Mouse (Mus musculus) c-Kit-positive CD71-positive TER-119-positive erythroid progenitor cells, embryonic 14.5 days (primary cell): ENCODE data around the gene Calhm6.

ENCODE experiments used
- DNase-seq: peaks from one replicate; pipeline ENCODE4 v3.0.0-alpha.2; 2013; ENCODE audit warnings: low spot score

Calhm6 gene

DNA sequence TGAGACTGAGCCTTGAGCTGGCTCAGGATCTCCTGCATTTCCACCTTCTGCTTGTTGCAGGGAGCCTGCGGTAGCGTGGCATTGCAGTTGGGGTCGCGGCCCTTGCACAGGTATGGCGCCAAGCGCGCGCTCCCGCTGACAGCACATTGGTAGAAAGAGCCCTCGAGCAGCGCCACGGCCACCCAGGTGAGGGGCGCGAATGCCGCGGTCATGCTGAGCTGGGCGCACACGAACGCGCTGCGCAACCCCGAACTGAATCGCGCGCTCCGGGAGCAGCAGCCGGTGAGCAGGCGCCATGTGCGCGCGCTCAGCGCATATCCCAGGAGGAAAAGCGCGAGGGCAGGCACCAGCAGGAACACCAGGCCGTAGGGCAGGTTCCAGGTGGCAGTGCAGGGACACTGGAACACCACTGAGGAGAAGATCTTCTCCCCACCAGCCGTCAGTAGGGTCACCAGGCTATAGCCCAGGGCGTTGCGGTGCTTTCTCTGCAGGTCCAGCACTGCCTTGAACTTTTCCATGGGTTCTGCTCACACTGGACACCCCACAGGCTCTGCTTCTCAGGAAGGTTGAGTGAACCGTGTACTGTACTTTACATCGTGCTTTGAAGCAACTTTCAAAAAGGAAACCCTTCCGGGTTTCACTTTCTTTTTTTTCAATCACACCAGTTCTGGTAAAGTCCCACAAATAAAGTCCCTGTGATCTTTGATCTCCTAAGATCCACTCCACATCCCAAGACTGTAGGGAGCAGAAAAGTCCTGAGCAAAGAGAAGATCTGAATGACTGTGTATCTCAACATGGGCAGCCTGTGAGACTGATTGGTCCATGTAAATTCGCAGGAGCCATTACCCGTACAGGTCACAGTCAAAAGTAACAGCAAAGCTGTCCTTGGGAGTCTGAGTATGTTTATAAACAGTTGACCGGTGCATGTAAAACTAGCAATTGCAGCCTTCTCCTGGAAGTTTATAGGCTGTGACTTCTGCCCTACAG is at the start of gene Calhm6:
Gene Calhm6, minus strand, starts transcription at position 593 of the 987 bp plus-strand sequence.
- no peak for DNase-seq

DNA sequence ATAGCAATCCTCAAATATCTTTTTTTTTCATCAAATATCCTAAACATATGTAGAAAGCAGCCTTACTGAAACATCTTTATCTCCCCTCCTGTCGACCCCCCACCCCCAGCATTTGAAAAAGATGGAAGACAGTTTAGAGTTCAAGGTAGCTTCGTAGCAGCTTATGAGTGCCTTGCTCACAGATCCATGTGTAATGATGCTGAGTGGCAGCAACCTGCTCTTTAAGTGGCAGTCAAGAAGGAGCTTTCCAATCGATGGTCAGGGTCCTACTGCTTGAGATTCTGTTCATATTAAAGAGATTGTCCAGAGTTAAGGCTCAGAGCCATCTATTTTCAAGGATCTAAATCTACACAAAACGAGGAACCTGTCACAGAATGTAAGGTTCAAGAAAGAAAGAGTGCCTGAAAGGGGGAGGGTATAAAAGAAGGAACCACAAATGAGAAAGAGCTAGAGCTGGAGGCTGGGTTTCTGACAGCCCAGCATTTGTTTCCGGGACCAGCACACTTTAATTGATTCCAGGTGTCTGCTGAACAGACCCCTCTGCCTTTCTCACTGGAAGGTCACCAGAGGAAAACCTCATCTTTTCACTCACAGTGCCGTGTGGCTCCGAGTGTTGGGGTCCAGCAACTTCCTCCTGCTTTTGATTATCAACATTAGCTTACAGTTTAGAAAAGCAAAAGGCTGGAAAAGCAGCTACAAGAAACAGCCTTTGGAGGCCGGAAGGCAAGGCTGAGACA is 48.3 kb upstream of the Calhm6 start:
- DNase-seq: no peak

DNA sequence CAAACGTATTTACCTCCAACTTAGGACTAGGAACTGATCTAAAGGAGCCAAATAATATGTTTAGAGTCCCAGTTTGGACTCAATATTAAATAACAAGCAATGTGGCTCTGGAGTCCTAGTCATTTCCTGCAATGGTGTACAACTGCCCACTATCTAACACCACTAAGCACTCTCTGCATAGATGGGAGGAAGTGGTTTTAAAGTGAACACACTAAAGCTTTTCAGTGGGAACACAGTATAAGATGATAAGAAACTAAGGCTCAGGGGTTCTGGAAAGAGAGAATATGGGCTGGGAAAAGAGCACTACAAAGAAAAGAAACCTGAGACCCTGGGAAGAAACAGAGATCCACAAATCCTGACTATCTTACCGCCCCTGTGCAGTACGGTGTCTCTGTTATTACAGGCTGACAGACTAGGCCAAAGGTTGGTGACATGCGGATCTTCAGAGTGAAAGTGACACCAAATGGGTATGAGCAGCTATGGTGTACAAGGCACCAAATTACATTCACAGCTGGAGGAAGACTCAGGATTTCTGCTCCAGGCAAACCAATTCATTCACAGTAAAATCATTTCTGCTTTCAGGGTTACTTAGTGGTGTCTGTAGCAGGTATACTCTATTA is 45.0 kb upstream of the Calhm6 start:
- no peak for DNase-seq

DNA sequence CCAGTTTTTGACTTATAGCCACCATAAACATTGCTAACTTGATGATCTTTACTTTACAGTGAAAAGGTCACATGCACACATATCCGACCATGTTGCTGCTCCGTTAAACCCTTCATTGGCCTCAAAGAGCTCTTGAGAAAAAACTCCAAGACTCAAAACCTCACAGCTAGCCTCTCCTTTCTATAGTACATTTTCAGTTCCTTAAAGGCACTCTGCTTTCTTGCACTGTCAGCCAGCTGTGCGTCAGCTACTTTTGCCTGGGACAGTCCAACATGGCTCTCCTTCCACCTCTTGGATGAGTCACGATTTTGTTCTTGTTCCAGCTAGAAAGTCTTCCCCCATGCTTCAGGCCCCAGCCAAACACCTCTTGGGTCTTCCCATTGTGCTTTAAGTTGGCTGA is 43.9 kb upstream of the Calhm6 start:
- no peak for DNase-seq

DNA sequence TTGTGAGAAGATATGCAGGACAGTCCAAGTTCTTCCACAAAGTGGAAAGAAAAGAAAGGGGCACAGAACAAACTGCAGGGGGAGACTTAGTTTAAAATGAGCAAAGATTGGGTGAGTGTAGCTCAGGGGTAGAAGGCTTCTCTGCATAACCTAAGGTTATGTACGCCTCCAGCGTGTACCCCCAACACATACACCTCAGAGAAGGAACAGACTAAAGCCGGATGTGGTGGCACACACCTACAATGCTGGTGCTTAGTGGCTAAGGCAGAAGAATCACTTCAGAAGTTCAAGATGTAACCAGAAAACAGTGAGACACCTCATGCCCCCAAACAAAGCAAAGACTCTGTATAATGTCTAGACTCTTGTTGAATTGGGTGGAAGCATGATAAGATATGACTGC is 43.4 kb upstream of the Calhm6 start:
- no peak for DNase-seq

DNA sequence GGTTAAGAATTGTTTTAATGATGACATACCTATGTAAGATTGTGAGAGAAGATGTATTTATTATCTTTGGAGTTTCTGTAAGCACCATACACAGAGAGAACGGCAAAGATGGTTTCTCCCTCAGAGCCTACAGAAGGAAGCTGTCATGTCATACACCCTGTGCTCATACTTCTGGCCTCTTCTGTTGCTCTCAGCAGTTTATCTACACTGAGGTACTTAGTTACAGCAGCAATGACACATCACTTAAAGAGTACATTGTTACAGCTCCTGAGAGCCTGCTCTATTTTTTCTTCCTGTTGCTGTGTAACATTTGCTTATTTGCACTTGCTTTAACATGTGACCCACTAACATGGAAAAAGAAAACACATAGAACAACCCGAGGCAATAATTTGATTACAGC is 39.2 kb upstream of the Calhm6 start:
- DNase-seq: no peak

DNA sequence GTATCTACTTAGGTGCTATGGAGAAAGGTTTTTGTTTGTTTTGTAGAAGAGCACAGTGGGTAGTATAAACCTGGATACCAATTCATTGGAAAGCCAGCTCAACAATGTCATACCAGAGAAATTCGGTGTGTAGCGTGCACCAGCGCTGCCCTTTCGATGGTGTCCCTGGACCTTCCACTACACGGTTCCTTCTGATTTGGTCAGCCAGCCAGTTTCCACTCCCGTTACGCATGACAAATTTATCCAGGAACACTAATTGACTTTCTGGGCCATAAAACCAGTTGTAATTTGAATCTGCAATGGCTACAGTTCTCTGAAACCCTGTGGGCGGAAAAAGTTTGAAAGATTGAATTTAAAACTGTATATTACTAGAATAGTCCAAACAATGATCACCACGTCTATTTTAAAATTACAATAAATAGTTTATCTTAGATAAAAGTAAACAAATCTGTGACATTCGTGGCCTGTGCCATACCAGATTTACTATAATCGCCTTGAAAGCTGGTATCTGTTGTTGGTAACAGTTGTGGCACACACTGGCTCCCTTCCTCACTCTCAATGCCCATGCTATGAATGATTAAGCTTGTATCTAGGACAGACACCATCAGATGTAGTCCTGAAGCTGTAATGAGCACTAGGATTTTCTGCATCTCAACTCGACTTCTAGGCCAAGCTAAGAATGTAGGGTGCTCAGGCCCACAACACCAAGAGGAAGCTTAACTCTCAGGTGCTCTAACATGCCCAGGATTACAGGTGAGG is 28.2 kb upstream of the Calhm6 start:
- DNase-seq: no peak

DNA sequence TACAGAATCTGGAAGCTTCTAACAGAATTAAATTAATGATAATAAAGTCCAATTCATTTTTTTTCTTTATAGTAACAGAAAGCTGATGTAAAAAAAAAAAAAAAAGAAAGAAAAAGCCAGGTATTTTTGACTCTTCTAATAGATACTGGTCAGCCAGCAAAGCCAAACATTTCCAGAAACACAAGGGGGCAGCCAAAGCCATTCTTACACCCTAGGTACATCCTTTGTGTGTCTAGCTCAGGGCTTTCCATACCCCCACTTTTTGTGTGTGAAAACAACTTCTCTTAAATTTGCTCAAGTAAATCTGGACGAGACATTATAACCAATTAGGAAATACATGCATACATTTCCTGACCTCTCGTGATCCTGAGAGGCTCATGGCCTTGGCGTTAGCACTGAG is 24.0 kb upstream of the Calhm6 start:
- no peak for DNase-seq

DNA sequence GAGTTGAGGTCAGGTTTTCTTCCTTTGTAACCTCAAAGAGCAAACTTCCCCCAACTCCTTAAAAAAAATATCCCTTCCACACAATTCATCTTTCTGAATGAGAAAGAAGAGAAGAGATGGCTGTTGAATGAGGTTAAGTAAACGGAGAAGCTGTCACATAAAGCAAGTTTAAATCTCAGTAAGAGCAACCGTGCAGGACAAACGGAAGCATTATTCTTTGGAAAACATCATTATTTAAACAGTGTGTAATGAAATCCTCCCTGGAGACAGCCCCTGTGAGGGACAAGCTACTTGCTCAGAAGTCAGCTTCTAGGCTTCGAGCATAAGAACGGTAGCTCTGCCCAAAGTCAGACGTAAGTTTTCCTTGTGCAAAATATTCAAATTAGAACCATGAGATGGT is 22.7 kb upstream of the Calhm6 start:
- no peak for DNase-seq

DNA sequence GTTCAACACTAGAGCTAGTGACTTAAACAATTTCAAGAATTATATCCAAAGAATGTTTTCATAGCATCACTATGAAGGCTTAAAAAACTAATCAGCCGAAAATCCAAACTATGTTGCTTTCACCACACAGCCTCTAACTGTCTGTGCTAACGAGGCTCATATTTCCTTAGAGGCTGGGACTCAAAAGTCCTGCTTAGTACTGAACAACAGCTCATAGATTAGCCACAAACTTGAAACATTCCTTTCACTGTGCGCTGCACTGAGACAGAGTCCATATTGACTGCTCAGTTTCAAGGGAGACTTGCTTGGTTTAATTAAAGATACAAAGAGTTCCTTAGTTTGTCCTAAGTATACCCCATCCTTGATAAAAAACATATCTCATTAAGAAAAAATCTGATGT is 22.0 kb upstream of the Calhm6 start:
- no peak for DNase-seq

DNA sequence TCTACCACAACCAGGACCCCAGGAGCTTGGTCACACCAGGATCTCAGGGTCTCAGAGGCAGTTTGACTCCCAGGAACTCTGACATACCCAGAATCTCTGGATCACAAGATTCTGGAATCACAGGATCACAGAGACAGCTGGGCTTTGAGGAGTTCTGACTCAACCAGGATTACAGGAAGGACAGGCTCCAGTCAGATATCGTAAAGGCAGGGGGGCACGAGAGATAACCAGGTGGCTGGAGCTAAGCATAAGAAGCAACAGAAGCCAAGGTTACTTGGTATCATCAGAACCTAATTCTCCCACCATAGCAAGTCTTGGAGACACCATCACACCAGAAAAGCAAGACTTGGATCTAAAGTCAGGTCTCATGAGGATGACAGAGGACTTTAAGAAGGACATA is 13.9 kb upstream of the Calhm6 start:
- no peak for DNase-seq

DNA sequence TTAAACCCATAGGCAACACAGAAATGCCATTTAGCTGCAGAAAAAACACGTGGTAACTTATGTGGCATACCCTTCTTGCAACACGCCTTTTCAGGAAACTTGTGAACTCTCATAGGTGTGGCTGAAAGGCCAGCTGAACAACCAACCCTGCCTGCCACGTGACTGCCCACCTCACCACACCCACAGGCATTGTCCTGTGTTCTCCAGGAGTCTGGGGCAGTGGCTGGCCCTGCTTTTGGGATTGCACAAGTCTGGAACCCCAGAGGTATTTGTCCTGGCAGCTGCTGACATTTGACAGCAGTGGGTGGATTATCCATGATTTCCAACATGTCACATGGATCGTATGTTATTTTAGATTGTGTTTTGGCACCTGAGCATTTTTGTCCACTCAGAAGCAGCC is 12.0 kb upstream of the Calhm6 start:
- DNase-seq: no peak

DNA sequence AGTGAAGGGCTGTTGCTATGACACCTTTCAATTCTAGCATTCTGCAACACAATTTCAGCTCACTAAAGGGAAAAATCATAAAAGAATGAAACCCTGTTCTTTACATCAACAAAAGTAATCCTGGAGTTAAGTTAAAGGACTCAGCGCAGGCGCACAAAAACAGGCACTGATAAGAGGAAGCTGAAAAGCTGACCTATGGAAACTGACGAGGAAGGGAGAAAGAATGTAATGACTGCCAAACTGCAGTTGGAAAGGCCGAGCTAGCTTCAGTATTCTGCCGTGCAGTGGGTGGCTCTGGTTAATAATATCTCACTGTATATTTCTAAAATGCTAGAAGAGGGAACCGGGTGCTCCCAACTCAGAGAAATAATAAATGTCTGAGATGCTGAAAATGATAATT is 10.2 kb upstream of the Calhm6 start:
- DNase-seq: no peak

DNA sequence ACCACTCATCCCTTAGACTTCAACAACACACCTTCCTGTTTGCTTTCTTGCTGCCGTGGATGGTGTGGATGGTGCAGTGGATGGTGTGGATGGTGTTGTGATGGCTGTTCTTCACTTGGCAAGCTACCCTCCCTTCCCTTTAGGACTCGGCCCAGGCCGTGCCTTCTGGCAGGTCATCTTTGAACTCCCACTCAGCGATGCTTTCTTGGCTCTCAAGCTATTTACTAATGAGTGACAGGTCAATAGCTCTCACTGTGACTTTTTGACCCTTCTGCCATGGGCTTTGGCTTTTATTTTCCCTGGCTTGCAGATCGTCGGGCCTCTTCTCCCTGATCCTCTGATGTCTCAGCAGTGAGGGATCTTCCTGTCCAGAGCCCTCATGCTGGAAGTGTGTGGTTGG is 8.6 kb upstream of the Calhm6 start:
- no peak for DNase-seq

DNA sequence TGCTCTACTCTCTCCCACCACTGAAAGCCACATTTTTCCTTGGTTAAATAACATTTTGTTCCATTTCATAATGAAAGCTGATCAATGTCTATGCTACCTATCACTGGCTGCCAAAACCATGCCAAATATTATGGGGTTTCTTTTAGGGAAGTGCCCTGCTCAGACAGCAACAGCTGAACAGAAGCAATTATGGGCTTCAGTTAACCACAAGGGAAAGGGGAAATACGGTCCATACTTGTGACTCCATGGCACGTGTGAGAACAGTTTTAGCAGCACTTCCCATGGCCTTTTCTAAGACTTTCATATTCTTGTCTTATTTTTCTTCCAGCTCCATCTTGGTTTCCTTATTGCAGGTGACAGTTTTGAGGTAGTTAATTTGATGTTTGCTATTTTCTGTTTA is 3.6 kb upstream of the Calhm6 start:
- no peak for DNase-seq

DNA sequence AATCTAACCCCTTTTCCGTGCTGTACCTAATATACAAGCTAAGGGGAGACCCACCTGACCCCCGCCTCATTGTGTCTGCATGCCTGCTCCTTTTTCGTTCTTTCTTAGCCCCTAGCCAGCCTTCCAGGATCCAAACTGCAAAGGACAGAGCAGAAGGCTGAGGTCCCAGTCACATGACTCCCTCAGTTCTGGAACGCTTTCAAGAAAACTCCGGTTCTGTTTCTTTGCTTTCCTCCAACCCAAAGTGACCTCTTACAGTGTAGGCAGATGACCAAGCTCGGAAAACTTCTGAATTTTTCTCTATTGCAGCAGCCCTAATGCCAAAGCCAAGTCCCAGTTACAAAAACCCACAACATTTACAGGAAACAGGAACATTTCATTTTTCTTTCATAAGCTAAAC is 607 bp upstream of the Calhm6 start:
- no peak for DNase-seq

DNA sequence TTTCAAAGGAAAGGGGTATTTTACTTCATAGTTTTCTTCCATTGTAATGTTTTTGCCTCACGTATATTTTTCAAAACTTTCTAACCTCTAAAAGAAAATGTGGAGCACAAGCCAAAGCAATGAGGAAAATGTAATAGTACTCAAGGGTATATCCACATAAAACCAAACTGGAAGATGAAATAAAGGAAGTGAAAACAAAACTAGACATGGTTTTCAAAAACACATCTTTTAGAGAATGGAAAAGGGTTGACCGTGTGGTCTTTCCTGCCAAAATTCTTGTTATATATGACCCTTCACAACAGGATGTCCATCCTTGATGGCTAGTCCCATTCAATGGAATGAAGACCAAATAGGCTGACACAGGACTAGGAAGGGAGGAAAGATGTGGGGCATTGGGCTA is 9.4 kb downstream of the Calhm6 start:
- DNase-seq: no peak

DNA sequence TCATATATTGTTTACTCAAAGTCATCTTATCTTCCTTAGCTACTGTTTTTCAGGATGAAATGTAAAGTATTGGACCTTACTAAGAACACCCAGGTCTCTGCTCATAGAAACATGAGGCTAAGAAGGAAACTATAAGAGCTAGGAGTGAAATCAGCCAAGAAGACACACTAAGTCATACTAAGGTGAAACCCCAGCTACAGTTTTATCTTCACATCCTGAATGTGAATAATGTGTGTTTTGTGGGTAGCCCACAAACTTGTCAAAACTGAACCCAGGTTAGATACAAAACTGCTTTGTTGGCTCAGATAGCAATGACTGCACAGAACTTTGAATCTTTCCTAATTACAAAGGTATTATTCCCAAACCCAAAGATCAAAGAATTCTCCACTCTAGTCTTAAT is 10.0 kb downstream of the Calhm6 start:
- no peak for DNase-seq

DNA sequence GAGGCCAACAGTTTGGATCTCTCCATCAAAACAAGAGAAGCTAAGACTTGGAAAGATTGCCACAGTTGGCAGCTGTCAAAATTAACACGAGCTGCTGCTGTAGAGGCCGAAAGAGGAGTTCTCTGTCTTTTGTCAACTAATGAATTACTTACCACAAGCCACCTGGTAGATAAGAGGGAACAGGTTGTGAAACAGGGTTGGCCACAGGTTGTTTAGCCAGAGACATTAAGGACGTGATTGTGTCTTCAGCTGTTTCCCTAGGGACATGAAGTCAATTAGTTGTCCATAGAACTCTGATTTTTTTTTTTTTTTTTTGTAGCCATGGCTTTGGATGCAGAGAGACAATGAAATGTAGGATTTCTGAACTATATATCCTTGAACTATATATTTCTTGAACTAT is 10.7 kb downstream of the Calhm6 start:
- no peak for DNase-seq

DNA sequence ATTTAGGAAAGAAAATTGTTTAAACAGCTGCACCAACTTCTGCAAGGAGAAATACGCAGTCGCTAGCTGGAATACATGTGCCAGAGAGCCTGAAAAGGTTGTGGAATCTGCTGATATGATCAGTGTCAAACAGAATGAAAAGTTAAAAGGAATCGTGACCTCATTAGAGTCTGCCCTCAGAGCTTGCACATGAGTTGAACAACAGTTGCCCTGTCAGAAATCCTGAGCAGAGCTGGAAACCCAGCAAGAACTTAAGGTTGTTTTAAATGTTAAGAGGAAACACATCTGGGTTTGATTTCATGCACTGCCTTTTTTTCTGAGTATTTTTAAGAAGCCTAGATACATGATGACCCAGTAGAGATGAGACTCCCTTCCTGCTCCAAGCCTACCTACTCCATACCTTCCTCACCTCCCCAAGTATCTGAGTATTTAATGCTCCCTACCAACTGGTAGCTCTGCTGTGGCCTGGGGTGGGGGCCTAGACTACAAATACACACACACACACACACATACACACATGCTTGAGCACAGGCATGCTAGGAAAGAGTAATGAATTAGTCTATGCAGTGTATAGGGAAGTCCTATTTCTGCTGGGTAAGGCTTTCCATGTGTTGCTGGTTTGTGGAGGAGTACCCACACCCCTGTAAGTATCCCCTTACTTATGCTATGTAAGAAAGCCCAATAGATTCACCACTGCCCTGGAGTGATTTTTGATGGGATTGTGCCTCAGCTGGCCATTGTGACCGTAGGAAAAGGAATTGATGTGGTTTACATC is 15.6 kb downstream of the Calhm6 start:
- DNase-seq: no peak

DNA sequence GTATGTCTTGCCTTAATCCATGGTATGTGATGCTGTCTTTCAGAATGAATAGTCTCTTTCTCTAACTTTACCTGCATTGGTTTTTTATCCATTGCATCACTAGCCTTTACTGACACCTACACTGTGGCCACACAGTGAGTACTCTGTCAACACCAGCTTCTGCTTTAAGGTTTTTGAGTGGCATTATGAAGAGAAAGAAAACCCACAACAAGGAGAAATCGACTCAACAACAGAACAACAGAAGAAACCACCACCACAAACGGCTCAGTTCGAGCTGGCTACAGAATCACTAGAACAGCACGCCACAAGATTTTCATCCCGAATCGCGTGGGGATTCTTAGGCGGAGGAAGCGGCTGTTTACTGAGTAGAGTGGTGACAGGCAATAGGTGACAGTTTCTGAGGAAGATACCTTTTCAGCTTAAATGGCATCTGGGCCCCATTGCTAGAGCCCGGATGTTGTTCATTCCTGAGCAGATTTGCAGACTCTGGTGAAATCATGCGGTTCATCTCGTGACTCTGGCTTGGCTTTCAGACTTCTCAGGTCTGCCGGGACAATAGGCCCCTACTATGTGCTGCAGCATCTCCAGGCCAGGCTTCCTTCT is 16.8 kb downstream of the Calhm6 start:
- DNase-seq: no peak
